Mouse (Mus musculus): Measurements from ENCODE around the gene Fgfr2. TPM values are rescaled to one million over a fixed set of nuclear protein-coding genes. Genes with fewer than 3 reads are reported as not detected.
"Not testable (repeated sequence)": the region's sequence is repeated elsewhere in the genome, so short reads cannot be mapped to it uniquely, and the experiment has no call there.

Fgfr2 gene
- polyA plus RNA-seq, 1 experiment from 2014 or later, result 92.0 TPM

DNA sequence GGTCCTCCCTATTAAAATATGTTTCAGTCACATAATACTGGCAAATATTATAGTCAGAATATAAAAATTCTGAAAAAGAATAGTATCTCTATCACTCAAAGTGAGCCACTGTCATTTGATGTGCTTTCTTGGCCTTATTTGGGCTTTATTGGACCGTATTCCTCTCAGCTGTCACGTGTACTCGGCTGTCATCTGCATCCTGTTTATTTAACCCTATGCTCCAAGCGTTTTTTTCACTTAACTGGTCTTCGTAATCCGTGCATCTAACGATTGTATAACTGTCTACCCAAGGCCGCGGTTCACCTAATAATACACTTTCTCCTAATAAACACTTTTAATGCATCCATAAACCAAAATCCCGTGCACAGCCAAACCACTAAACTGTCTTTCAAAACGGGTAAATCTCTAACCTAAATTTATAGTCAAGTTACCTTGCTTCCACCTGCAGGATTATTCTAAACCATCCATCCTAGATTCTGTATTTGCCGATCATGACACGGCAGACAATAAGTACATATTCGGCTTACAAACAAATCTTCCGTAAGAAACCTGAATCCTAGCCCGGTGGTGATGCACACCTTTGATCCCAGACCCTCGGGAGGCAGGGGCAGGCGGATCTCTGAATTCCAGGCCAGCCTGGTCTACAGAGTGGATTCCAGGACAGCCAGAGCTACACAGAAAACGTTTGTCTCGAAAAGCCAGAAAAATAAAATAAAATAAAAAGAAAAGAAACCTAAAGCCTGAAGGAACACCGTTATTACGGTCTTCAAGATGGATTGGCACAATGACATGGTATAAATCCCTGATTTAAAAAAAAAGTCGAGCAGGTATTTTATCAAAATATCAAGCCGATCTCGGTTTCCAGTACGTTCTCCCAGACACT, 2604.7 kb downstream of the Fgfr2 start:
- Histone ChIP-seq H3K27ac (ENCODE audit: low read depth, low read length) (peak overlapping the region; percentile 97), H3K4me1 (ENCODE audit: control insufficient read depth, insufficient read depth, low read length) (peaks cover 8% of the 10 kb centered on the region), H3K36me3 (ENCODE audit: control insufficient read depth, insufficient read depth, low read length) (no peaks in the 10 kb centered on the region), H3K4me2 (peak overlapping the region; percentile 81), H3K9me3 (ENCODE audit: control insufficient read depth, low read length) (no peaks in the 10 kb centered on the region), H3K27me3 (ENCODE audit: control insufficient read depth, insufficient read depth, low read length) (no peaks in the 10 kb centered on the region), H3K9ac (ENCODE audit: low read length) (peak overlapping the region; percentile 97), H3K4me3 (ENCODE audit: low read depth, low read length) (peak overlapping the region; percentile 86)
- peak; percentile 90 for DNase-seq (ENCODE audit: low spot score, missing footprints)
- ATAC-seq (ENCODE audit: low FRiP score), result no peak
- WGBS, result 50% methylated on average over 26 of the region's 26 CpGs

DNA sequence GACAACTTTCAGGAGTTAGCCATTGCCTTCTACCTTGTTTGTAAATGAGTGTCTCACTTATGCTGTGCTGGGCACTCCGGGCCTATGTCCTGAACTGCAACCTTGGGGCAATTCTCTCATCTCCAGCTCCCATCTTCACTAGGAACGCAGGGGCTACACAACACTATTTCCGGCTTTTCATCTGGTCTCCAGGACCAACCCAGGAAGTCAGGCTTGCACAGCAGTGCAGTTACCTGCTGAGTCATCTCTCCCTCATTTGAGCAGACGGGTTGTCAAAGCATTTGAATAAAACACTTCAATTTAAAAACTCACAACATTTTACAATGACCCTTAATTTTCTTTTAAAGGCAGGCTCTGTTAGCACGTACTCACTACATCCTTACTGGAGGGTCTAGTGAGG, 2612.9 kb downstream of the Fgfr2 start:
- Histone ChIP-seq H3K9ac (ENCODE audit: low read length) (no peak overlapping the region), H3K36me3 (ENCODE audit: control insufficient read depth, insufficient read depth, low read length) (peaks cover 11% of the 10 kb centered on the region; the same call in 1 of the 2 replicates), H3K4me1 (ENCODE audit: control insufficient read depth, insufficient read depth, low read length) (no peaks in the 10 kb centered on the region), H3K27me3 (ENCODE audit: control insufficient read depth, insufficient read depth, low read length) (no peaks in the 10 kb centered on the region), H3K4me2 (no peak overlapping the region), H3K4me3 (ENCODE audit: low read depth, low read length) (no peak overlapping the region), H3K9me3 (ENCODE audit: control insufficient read depth, low read length) (no peaks in the 10 kb centered on the region), H3K27ac (ENCODE audit: low read depth, low read length) (no peak overlapping the region)
- DNase-seq (ENCODE audit: low spot score, missing footprints), result no peak
- 96% methylated on average over 5 of the region's 5 CpGs for WGBS
- no peak for ATAC-seq (ENCODE audit: low FRiP score)

DNA sequence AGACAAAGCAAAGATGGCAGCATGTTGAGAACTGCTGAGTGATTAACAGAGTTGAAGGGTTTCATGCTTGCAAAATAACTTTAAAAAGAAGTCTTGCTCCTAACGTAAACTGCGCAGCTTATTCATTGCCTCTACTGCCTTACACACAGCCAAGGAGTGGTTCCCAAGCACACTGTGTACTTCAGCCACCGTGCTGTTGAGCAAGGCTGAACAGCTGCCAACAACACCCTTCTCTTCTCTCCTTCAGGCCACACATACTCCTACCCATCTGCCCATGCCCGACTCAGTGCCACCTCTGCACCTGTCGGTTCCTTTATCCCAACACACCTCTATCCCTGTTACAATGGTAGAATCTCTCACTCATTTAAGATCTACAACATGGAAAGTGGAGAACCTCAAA, 2620.1 kb downstream of the Fgfr2 start:
- Histone ChIP-seq H3K4me3 (ENCODE audit: low read depth, low read length) (no peak overlapping the region), H3K27me3 (ENCODE audit: control insufficient read depth, insufficient read depth, low read length) (no peaks in the 10 kb centered on the region), H3K4me1 (ENCODE audit: control insufficient read depth, insufficient read depth, low read length) (no peaks in the 10 kb centered on the region), H3K36me3 (ENCODE audit: control insufficient read depth, insufficient read depth, low read length) (peaks cover 10% of the 10 kb centered on the region), H3K4me2 (no peak overlapping the region), H3K27ac (ENCODE audit: low read depth, low read length) (no peak overlapping the region), H3K9me3 (ENCODE audit: control insufficient read depth, low read length) (no peaks in the 10 kb centered on the region), H3K9ac (ENCODE audit: low read length) (no peak overlapping the region)
- DNase-seq (ENCODE audit: low spot score, missing footprints) (no peak), ATAC-seq (ENCODE audit: low FRiP score) (no peak)
- WGBS, result 95% methylated on average over 5 of the region's 5 CpGs

DNA sequence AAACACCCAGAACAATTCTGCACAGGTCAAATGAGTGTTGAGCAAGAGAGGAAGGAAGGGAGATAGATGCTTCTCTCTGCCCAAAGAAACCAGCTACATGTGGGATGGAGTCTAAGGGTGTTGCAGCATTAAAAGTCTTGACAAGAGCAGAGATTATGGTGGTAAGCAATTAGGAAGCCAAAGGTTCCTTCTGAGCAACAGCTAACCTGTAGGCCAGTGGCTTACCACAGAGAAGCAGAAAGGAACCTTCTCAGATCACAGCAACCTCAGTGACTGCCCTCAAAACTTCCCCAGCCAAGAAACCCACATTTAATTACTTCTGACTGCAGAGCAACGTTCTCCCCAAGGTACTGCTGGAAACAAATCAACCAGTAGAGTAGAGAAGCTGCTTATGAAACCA, 2621.7 kb downstream of the Fgfr2 start:
- ATAC-seq (ENCODE audit: low FRiP score) (no peak), DNase-seq (ENCODE audit: low spot score, missing footprints) (no peak)
- Histone ChIP-seq H3K4me2 (no peak overlapping the region), H3K4me3 (ENCODE audit: low read depth, low read length) (no peak overlapping the region), H3K27ac (ENCODE audit: low read depth, low read length) (no peak overlapping the region), H3K36me3 (ENCODE audit: control insufficient read depth, insufficient read depth, low read length) (peaks cover 10% of the 10 kb centered on the region), H3K27me3 (ENCODE audit: control insufficient read depth, insufficient read depth, low read length) (no peaks in the 10 kb centered on the region), H3K9ac (ENCODE audit: low read length) (no peak overlapping the region), H3K9me3 (ENCODE audit: control insufficient read depth, low read length) (no peaks in the 10 kb centered on the region), H3K4me1 (ENCODE audit: control insufficient read depth, insufficient read depth, low read length) (no peaks in the 10 kb centered on the region)
- WGBS, result 86% methylated on average over 1 of the region's 1 CpGs

DNA sequence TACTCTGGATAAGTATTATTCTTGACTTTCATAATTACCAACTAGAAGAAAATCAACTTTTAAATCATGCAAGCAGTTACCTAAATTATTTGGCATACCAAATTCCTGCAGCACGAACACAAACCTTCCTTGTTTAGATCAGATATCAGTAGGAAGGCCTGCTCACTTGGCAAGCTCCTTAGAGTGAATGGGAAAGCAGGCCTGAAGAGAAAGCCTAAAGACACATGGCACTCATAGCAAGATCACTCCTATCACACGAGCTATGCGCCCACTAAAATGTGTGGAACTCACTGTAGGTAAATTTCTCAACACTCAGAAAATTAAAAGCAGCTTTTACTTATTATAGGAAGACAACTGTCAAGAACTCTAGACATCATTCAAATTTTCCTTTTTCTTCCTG, 2629.8 kb downstream of the Fgfr2 start:
- DNase-seq (ENCODE audit: low spot score, missing footprints) (no peak), ATAC-seq (ENCODE audit: low FRiP score) (no peak)
- Histone ChIP-seq H3K36me3 (ENCODE audit: control insufficient read depth, insufficient read depth, low read length) (no peaks in the 10 kb centered on the region), H3K9ac (ENCODE audit: low read length) (no peak overlapping the region), H3K27ac (ENCODE audit: low read depth, low read length) (no peak overlapping the region), H3K4me1 (ENCODE audit: control insufficient read depth, insufficient read depth, low read length) (no peaks in the 10 kb centered on the region), H3K4me2 (no peak overlapping the region), H3K4me3 (ENCODE audit: low read depth, low read length) (no peak overlapping the region), H3K9me3 (ENCODE audit: control insufficient read depth, low read length) (no peaks in the 10 kb centered on the region), H3K27me3 (ENCODE audit: control insufficient read depth, insufficient read depth, low read length) (no peaks in the 10 kb centered on the region)
- 87% methylated on average over 3 of the region's 3 CpGs for WGBS

DNA sequence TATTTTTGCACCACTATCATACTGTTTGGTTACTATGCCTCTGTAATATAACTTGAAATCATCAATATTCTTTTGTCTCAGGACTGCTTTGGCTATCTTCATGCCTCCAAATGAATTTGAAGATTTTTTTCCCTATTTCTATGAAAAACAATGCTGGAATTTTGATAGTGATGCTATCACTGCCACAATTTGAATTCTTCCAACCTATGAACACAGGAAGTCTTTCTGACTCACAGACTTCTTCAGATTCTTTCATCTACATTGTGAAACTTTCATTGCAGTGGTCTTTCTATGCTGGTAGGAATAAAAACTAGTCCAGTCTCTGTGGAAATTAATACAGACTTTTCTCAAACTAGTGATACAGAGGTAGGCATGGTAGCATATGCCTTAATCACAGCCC, 2631.1 kb downstream of the Fgfr2 start:
- Histone ChIP-seq H3K27me3 (ENCODE audit: control insufficient read depth, insufficient read depth, low read length) (no peaks in the 10 kb centered on the region), H3K9ac (ENCODE audit: low read length) (no peak overlapping the region), H3K9me3 (ENCODE audit: control insufficient read depth, low read length) (no peaks in the 10 kb centered on the region), H3K27ac (ENCODE audit: low read depth, low read length) (no peak overlapping the region), H3K4me3 (ENCODE audit: low read depth, low read length) (no peak overlapping the region), H3K4me1 (ENCODE audit: control insufficient read depth, insufficient read depth, low read length) (no peaks in the 10 kb centered on the region), H3K4me2 (no peak overlapping the region), H3K36me3 (ENCODE audit: control insufficient read depth, insufficient read depth, low read length) (0 out of 2 replicates have a peak, but pooled peaks cover 2% of the 10 kb centered on the region)
- DNase-seq (ENCODE audit: low spot score, missing footprints) (no peak), ATAC-seq (ENCODE audit: low FRiP score) (no peak)

DNA sequence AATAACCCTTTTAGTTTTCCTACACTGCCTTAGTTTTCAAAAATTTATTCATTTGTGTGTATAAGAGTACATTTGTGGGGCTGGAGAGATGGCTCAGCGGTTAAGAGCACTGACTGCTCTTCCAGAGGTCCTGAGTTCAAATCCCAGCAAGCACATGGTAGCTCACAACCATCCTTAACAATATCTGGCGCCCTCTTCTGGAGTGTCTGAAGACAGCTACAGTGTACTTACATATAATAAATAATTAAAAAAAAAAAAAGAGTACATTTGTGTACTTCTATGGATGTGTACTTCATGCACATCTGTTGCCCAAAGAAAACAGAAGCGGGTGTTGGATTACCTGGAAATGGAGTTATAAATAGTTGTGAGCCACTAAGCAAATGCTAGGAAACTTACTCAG, 2644.1 kb downstream of the Fgfr2 start:
- not testable (repeated sequence) for H3K4me2 ChIP-seq; H3K4me1 ChIP-seq (ENCODE audit: control insufficient read depth, insufficient read depth, low read length); H3K4me3 ChIP-seq (ENCODE audit: low read depth, low read length); DNase-seq (ENCODE audit: low spot score, missing footprints); H3K36me3 ChIP-seq (ENCODE audit: control insufficient read depth, insufficient read depth, low read length); H3K27me3 ChIP-seq (ENCODE audit: control insufficient read depth, insufficient read depth, low read length); H3K27ac ChIP-seq (ENCODE audit: low read depth, low read length); H3K9ac ChIP-seq (ENCODE audit: low read length); H3K9me3 ChIP-seq (ENCODE audit: control insufficient read depth, low read length); ATAC-seq (ENCODE audit: low FRiP score)
- 93% methylated on average over 3 of the region's 3 CpGs for WGBS

DNA sequence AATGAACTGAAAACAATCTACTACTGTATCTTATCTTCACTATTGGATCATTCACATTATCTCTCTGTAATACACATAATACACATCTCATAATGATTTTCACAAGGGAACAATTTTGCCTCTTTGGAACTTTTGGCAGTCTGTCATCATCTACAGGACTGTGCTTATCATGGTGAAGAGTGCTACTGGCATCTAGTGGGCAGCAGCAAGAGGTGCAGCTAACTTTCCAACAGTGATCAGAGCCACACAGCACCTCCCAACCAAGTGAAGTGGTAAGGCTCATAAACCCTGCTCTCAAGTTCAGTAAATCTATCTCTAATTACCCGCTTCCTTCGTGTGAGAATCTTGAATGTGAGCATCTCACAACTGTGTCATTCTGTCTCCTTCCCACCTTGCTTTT, 2647.2 kb downstream of the Fgfr2 start:
- Histone ChIP-seq H3K4me2 (no peak overlapping the region), H3K9ac (ENCODE audit: low read length) (no peak overlapping the region)
- ATAC-seq (ENCODE audit: low FRiP score), result peak; percentile 68; the same call in 1 of the 2 replicates

DNA sequence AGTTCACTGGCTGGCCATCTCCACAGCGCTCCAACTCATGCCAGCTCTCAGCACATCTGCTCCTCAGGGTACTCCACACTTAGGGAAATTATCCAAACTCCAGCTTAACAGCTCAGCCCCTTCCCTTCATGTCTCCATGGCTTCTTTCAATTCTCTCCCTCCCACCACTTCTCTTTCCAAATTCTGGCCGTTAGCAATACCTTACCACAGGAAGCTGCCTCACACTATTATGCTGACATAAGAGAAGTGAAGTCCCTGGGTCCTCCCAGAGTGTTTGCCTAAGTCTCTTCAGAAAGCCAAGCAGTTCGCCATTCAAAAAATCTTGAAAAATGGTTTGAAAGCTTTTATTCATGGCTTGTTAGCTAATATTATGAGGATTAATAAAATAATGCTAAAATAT, 2649.3 kb downstream of the Fgfr2 start:
- ATAC-seq (ENCODE audit: low FRiP score) (no peak), DNase-seq (ENCODE audit: low spot score, missing footprints) (no peak)
- Histone ChIP-seq H3K4me2 (no peak overlapping the region), H3K27ac (ENCODE audit: low read depth, low read length) (no peak overlapping the region), H3K9ac (ENCODE audit: low read length) (no peak overlapping the region), H3K9me3 (ENCODE audit: control insufficient read depth, low read length) (no peaks in the 10 kb centered on the region), H3K36me3 (ENCODE audit: control insufficient read depth, insufficient read depth, low read length) (no peaks in the 10 kb centered on the region), H3K27me3 (ENCODE audit: control insufficient read depth, insufficient read depth, low read length) (no peaks in the 10 kb centered on the region), H3K4me3 (ENCODE audit: low read depth, low read length) (no peak overlapping the region), H3K4me1 (ENCODE audit: control insufficient read depth, insufficient read depth, low read length) (peaks cover 40% of the 10 kb centered on the region)
- 49% methylated on average over 3 of the region's 3 CpGs for WGBS

More for the DNA sequence above, 2647.2 kb downstream of the Fgfr2 start:
- Histone ChIP-seq H3K9me3 (ENCODE audit: control insufficient read depth, low read length) (no peaks in the 10 kb centered on the region), H3K36me3 (ENCODE audit: control insufficient read depth, insufficient read depth, low read length) (no peaks in the 10 kb centered on the region), H3K27me3 (ENCODE audit: control insufficient read depth, insufficient read depth, low read length) (no peaks in the 10 kb centered on the region), H3K4me1 (ENCODE audit: control insufficient read depth, insufficient read depth, low read length) (peaks cover 24% of the 10 kb centered on the region), H3K4me3 (ENCODE audit: low read depth, low read length) (no peak overlapping the region), H3K27ac (ENCODE audit: low read depth, low read length) (no peak overlapping the region)
- 29% methylated on average over 2 of the region's 2 CpGs for WGBS
- DNase-seq (ENCODE audit: low spot score, missing footprints), result peak; percentile 89
